Mouse (Mus musculus) hindbrain, embryonic 10.5 days (tissue): Measurements from ENCODE around the gene Nrap. TPM values are rescaled to one million over a fixed set of nuclear protein-coding genes. Genes with fewer than 3 reads are reported as not detected.

Experiments used
- DNase-seq: peaks from one replicate; pipeline ENCODE4 v3.0.0-alpha.2; 2017; ENCODE audit warnings: low spot score
- H3K27ac ChIP-seq: fragments of 300-500 bp; sonication (generic); 2 replicates; pipeline ENCODE4 v1.5.1; 2016; ENCODE audit warnings: mild to moderate bottlenecking, moderate library complexity
- H3K27me3 ChIP-seq: fragments of 300-500 bp; sonication (generic); 2 replicates; pipeline ENCODE4 v1.6.1; 2016; ENCODE audit warnings: mild to moderate bottlenecking; ENCODE audit not compliant: poor library complexity, insufficient read depth, severe bottlenecking
- H3K36me3 ChIP-seq: fragments of 300-500 bp; sonication (generic); 2 replicates; pipeline ENCODE4 v1.6.1; 2016; ENCODE audit warnings: mild to moderate bottlenecking, moderate library complexity
- H3K4me1 ChIP-seq: fragments of 300-500 bp; sonication (generic); replicated peaks from 2 replicates; pipeline ENCODE4 v1.6.1; 2016; ENCODE audit warnings: mild to moderate bottlenecking
- H3K4me3 ChIP-seq: fragments of 300-500 bp; sonication (generic); 2 replicates; pipeline ENCODE4 v1.5.1; 2016; ENCODE audit warnings: mild to moderate bottlenecking, moderate library complexity
- H3K9me3 ChIP-seq: fragments of 300-500 bp; sonication (generic); 2 replicates; pipeline ENCODE4 v1.6.1; 2016; ENCODE audit warnings: mild to moderate bottlenecking, moderate library complexity
- WGBS: fragments of 180-500 bp; shearing (Covaris S2); methylation state at CpG from one replicate; pipeline ENCODE4 v1.1.7; 2016; 5-methylcytosine and 5-hydroxymethylcytosine counted together
- polyA plus RNA-seq: library from polyadenylated mRNA; unstranded; fragments of >200 nt; fragmentation: Nextera tagmentation; extraction: Ambion mirVana; gene quantifications from 2 replicates; pipeline ENCODE4 v1.2.1, GENCODE M21; 2016

Nrap gene
- polyA plus RNA-seq, 1 experiment from 2014 or later: 0.08 TPM

- Histone ChIP-seq H3K27me3 (no peaks in the 10 kb centered on the region), H3K9me3 (no peaks in the 10 kb centered on the region), H3K4me3 (no peak overlapping the region), H3K4me1 (peaks cover 8% of the 10 kb centered on the region; the same call in 1 of the 2 replicates), H3K27ac (no peak overlapping the region), H3K36me3 (no peaks in the 10 kb centered on the region)
- WGBS: 86% methylated on average over 4 of the region's 4 CpGs
- no peak for DNase-seq
Measured at GRCm38 (mm10) chr19:56277951-56278350, 111.9 kb downstream of the Nrap start.

GRCm38 (mm10) chr19:56277140-56277804 lies 112.6 kb downstream of the Nrap start:
- Histone ChIP-seq H3K27me3 (no peaks in the 10 kb centered on the region), H3K36me3 (no peaks in the 10 kb centered on the region), H3K9me3 (no peaks in the 10 kb centered on the region), H3K4me1 (peaks cover 12% of the 10 kb centered on the region; the same call in 1 of the 2 replicates), H3K27ac (no peak overlapping the region), H3K4me3 (no peak overlapping the region)
- DNase-seq: no peak
- WGBS: 48% methylated on average over 3 of the region's 3 CpGs

DNA sequence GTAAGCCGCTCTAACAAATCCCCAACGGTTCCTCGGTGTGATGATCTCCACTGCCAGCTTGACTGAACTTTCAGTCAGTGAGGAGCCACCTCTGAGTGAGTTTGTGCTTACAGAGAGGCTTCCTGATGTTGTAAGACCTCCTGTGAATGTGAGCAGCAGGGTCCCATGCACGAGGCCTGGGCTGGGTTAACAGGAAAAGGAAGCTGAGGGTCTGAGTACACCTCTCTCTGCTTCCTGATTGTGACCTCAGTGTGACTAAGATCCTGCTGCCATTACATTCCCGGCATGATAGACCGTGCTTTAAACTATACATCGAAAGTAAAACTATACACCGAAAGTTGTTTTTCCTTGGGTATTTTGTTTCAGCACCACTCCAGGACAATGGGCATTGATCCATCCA lies 117.8 kb downstream of the Nrap start:
- peaks cover 8% of the 10 kb centered on the region; the same call in 1 of the 2 replicates for H3K27me3 ChIP-seq
- peaks cover 18% of the 10 kb centered on the region; the same call in 1 of the 2 replicates for H3K4me1 ChIP-seq
- no peak for DNase-seq
- no peaks in the 10 kb centered on the region for H3K9me3 ChIP-seq
- WGBS: 88% methylated on average over 8 of the region's 8 CpGs
- no peak overlapping the region for H3K4me3 ChIP-seq
- no peak overlapping the region for H3K27ac ChIP-seq
- no peaks in the 10 kb centered on the region for H3K36me3 ChIP-seq

Other genes with a start within 250 kb of the Nrap start
- gene Habp2, start 102.9 kb downstream of the Nrap start, polyA plus RNA-seq: 0.09 TPM in 1 of 2 replicates, not detected in the other
- 15.4 and 15.7 TPM in 2 replicates for gene Casp7, start 7.1 kb upstream of the Nrap start, polyA plus RNA-seq
- gene Plekhs1, start 71.6 kb upstream of the Nrap start, polyA plus RNA-seq: 0.07 TPM in 1 of 2 replicates, not detected in the other
- gene Dclre1a, start 158.2 kb upstream of the Nrap start, polyA plus RNA-seq: 13.8 and 17.8 TPM in 2 replicates
- 13.1 and 14.9 TPM in 2 replicates for gene Nhlrc2, start 158.2 kb upstream of the Nrap start, polyA plus RNA-seq